Mouse (Mus musculus) kidney, adult 9 months (tissue): ENCODE measurements around the gene Ubr2.

Source experiments
- DNase-seq: peaks from one replicate; pipeline ENCODE4 v3.0.0; 2022

Gene Ubr2

GRCm38 (mm10) chr17:46920855-46921254 lies 89.5 kb downstream of the Ubr2 start:
- no peak for DNase-seq

DNA sequence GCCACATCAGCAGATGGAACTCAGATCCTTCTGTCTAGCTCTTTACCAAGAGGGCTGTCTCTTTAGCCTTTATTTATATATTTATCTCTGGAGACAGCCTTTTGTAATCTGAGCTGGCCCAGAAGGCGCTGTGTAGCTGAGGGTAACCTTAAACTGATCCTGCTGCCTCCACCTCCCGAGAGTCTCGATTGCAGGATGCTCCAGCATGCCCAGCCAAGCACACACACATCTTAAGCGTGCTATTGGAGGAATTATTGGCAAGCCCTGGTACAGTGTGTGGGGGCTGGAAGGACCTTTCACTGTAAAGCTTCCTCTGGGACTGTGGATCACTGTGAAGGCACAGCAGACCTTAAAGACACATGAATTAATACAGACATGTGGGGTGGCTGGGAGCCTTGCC lies 91.4 kb downstream of the Ubr2 start:
- no peak for DNase-seq

DNA sequence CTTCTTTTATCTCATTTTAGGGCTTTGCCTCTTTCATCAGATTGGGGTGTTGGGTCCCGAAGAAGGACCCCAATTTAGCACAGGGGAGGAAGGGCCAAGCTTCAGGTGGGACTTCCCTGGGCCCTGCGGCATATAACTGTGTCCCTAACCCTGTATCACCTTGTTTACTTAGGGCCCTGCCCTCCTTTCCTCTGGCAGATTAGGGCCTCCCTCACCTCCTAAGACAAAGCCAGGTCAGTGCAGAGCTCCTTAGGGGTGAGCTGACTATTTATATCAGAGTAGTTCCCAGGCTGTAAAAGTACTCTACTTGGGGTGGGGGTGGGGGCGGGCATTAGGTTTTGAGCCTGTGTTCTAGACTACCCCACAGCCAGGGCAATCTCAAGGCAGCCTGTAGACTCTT lies 95.2 kb downstream of the Ubr2 start:
- DNase-seq, result no peak

DNA sequence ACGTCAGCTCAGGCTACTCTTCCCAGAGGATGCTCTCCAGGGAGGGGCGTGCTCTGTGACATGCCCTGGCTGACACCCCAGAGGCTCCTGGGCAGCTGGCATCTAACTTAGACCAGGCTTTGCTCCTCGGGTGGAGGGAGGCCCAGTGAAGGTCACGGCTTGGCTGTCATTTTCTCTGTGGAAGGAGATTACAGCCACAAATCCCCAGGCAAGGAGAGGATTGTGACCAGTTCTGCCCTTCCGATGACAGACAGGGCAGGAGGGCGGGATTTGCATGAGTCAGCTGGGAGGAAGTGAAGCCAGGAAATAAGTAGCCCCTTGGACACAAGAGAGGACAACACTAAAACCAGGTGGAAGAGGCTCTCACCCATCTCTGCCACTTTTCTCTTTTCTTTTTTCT lies 98.0 kb downstream of the Ubr2 start:
- no peak for DNase-seq

DNA sequence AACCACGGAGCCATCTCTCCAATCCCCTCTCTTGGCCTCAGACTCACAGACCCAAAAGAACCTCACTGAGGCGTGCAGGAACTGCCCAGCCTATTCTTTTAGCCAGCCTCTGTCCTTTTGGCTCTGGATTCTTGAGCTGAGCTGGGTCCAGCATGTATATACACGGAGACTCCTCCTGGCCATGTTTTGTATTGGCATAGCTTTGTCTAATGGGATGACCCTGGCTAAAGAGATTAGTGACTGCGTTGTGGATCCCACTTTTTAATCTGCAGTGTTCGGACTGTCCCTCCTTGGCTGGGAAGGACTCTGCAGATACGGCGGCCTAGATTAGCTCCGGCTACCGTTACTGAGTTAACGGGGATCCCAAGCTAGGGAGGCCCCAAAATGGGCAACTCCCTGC lies 100.2 kb downstream of the Ubr2 start, which contains the start of gene Prph2:
Gene Prph2 (plus strand): TSS at position 274 of the 400 bp plus-strand sequence.
- no peak for DNase-seq

DNA sequence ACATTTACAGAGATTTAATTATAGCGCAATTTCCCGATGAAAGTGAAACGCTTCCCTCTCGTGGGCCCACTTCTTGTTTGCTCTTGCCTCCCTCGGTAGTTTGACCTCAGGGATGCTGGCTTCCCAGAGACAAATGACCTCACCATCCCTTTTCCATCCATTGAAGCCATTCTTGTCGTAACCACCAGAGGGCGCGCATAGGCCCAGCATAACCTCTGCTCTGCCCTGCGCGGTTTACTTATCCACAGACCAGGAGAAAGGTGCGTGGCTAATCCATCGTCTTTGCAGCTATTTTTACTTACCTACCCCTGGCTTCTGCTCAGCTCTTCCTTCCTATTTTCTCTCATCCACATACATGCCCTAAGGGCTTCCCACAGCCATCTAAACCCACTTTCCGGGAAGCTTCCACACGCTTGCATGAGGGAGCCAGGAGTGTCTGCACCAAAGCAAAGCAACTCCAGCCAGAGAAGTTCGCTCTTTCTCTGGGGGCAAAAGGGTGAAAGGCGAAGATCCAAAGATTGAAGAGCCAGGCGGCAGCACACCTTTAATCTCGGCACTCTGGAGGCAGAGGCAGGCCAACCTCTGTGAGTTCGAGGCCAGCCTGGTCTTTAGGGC lies 106.4 kb downstream of the Ubr2 start:
- peak; percentile 86 for DNase-seq

- DNase-seq, result no peak
Observed at GRCm38 (mm10) chr17:46900941-46901340, 109.4 kb downstream of the Ubr2 start.

DNA sequence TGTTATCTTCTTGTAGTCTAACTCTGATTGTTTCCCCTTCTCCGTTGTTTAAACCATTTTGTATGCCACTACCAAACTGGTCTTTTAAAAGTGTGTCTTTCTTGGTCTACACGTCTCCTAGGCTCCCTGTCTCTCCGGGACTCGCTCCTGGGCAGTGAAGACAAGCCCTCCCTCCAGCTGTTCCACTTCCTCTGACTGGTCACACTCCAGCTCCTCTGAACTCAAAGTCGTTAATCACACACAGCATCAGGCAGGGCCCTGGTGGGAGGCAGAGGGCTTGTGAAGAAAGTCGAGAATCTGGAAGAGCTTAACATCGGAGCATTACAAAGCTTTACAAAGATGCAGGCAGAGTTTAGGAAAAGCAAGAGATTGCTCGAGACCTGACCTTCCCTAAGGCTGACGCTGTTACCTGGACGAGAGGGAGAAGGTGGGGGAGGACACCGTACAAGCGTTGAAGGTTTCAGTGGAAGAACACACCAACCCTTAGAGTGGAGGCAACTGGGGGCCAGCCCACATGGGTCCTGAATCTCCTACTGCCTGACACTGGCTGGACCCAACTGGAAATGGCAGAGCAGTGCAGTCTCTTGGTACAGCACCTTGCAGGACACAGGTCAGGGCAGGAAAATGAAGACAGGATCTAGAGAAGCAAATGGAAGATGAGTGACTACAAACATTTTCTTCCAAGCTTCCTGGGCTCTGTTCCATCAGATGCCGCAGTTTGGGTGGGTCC lies 113.0 kb downstream of the Ubr2 start:
- DNase-seq, result no peak

GRCm38 (mm10) chr17:46895426-46895825 lies 114.9 kb downstream of the Ubr2 start:
- DNase-seq, result no peak

GRCm38 (mm10) chr17:46890843-46891594 lies 119.3 kb downstream of the Ubr2 start:
- DNase-seq, result no peak

DNA sequence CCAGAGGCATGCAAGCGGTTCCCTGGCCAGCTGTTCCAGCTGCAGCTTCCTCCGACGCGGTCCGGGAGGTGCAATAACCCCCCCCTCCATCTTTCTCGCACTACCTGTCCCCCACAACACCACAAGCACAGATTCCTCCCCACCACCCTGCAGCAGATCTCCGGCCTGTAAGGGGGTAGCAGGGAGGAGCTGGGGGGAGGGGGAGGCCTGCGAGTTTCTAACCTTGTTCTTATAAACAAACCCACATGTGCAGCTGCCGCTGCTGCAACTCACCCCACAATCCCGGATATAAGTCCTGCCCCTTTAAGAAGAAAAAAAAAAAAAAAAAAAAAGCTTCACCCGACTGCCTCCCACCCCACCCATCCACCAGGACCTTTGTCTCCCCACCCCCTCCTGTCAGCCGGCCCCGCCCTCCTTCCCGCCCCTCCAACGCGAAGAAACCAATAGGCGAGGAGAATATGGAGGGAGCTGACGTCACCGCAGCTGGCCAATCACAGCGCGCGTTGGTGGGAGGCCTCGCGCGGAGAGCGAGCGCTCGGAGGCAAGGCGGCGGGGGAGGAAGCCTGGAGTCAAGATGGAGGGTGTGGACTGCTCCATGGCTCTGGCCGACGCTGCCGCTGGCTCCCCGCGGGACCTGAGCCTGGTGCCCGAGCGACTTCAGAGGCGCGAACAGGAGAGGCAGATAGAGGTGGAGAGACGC lies 120.1 kb downstream of the Ubr2 start, which contains the start of gene Tbcc:
Gene Tbcc (plus strand): TSS at position 569 of the 700 bp plus-strand sequence.
- peak; percentile 97 for DNase-seq

GRCm38 (mm10) chr17:46889450-46890084 lies 120.8 kb downstream of the Ubr2 start:
- peak; percentile 89 for DNase-seq

DNA sequence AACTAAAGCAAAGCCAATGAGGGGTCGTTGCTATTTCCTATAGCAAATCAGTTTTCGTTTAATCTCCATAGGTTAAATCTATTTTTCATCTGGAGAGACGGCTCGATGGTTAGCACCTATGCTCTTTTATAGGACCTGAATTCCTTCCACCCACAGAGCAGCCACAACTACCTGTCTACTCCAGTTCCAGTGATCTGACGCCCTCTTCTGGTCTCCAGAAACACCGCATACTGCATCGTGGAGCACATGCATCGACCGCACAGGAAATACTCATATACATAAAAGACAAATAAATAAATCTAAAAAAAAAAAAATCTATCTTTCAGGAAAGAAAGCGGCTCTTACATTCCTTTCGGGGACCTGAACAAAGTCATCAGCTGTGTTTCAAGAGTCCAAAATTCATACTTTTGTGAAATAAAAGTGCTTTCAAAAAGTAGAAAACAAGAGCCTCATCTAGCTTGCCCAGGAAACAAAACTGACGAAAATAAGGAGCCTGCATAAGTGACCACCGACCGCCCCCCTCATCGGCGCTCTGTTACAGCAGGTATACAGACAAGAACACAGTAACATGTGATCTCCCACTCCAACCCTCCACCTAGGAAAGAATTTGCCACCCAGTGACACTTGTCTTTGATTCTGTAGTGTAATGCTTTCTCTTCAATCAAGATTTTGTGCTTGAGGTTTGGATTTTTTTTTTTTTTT lies 121.7 kb downstream of the Ubr2 start:
- peak; percentile 73 for DNase-seq

DNA sequence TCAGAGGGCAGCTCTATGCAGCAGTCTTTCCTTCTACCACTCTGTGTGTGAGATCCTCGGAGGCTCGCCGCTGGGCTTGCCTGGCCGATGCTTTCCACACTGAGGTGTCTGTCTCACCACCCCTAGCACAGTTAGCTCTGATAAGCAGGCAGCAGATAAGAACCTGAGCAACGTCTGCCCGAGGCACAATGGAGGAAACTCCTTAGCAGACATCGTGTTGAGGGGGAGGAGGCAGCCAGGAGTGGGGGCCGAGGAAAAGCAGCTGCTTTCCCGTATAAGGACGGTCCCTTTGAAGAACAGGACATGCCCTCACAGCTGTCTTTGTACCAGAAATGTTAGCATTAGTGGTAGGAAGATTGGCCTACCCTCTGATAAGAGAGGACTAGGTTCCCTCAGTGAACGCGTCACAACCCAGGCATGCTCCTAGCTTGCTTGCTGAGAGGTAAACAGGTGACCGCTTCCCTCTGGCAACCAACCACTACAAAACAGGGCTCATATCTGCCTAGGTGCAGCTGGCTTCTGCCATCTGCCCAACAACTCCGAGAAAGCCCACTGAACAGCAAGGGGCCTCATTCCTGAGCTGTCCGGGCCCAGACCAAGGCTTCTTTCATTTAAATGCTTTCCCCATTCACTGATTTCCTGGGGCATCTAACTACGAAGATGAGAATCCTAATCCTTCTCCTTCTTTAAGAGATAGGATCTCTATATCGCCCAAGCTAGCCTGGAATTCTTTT lies 124.3 kb downstream of the Ubr2 start:
- DNase-seq, result no peak

- no peak for DNase-seq
Observed at GRCm38 (mm10) chr17:46885218-46885909, 125.0 kb downstream of the Ubr2 start.

- DNase-seq, result no peak
Observed at GRCm38 (mm10) chr17:46884766-46885165, 125.6 kb downstream of the Ubr2 start.

- DNase-seq, result no peak
Observed at GRCm38 (mm10) chr17:46883107-46883506, 127.2 kb downstream of the Ubr2 start.

DNA sequence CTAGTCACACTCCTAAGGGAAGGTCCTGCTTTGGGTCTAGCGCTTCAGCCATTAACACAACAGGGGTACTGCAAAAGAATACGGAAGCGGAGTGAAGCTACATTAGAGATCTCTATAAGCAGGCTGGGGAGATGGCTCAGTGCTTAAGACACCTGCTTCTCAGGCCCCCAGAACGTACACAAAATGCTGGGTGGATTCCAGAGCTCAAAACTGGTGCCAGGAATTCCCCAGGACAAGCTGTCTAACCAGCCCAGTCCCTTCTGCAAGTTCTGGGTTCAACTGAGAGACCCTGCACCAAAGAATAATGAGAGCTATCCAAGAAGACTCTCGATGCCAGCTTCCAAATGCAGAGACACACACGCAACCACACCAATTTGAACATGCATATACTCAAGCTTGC lies 128.6 kb downstream of the Ubr2 start:
- no peak for DNase-seq

- no peak for DNase-seq
Observed at GRCm38 (mm10) chr17:46880322-46880721, 130.0 kb downstream of the Ubr2 start.

DNA sequence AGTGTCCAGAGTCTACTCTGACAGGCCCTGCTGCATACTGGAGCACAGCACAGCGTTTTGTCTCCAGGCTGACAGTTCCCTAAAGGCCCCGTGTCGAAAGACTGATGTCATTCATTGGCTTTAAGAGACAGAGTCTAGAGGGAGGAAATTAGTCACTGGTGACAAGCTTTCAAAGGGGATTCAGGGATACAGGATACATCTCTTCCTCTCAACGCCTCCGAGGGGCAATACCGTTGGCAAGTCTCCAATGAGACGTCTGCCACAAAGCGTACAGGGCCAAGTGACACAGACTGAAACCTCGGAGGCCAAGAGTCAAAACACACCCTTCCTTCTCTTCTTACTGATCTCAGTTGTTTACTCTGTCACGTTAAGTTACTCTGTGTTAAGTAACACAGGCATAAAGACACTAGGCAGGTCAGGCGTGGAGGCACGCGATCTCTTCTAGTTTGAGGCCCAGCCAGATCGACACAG lies 130.5 kb downstream of the Ubr2 start:
- peak; percentile 77 for DNase-seq
